Mouse (Mus musculus) lung, adult 2 months (tissue): ENCODE measurements around the gene Map4k2.

ENCODE experiments used
- CTCF ChIP-seq: fragments of 200-500 bp; IDR thresholded peaks from 2 replicates; pipeline ENCODE4 v1.5.1; 2011; ENCODE audit warnings: mild to moderate bottlenecking, low read length, control low read depth; ENCODE audit not compliant: insufficient read depth
- POLR2A ChIP-seq: fragments of 200-500 bp; IDR thresholded peaks from 2 replicates; pipeline ENCODE4 v1.6.1; 2011; ENCODE audit warnings: low read depth, mild to moderate bottlenecking, control low read depth, low read length, borderline replicate concordance; ENCODE audit errors: extremely low read depth

- TF ChIP-seq POLR2A: no peak
- no peak for TF ChIP-seq CTCF
These were observed 27.1 kb upstream of the Map4k2 start for GRCm38 (mm10) chr19:6313796-6314195.
